Mouse (Mus musculus) embryonic facial prominence, embryonic 15.5 days (tissue): ENCODE data around the gene Nkx1-1. TPM values are rescaled to one million over a fixed set of nuclear protein-coding genes. Genes with fewer than 3 reads are reported as not detected.
A peak's percentile ranks its signal among the peaks of the same experiment; 100 is the strongest.

Experiments
- ATAC-seq: fragments of 200-750 bp; cut with Nextera tagmentation; 2 replicates; pipeline ENCODE4 v1.8.0; 2017; ENCODE audit warnings: low read depth, moderate TSS enrichment; ENCODE audit not compliant: insufficient number of reproducible peaks, low FRiP score, low TSS enrichment
- H3K27ac ChIP-seq: fragments of 300-500 bp; sonication (generic); replicated peaks from 2 replicates; pipeline ENCODE4 v1.5.1; 2015; ENCODE audit warnings: mild to moderate bottlenecking, inconsistent platforms
- H3K27me3 ChIP-seq: fragments of 300-500 bp; sonication (generic); 2 replicates; pipeline ENCODE4 v1.6.1; 2015; ENCODE audit warnings: inconsistent platforms
- H3K36me3 ChIP-seq: fragments of 300-500 bp; sonication (generic); 2 replicates; pipeline ENCODE4 v1.6.1; 2015; ENCODE audit warnings: mild to moderate bottlenecking, inconsistent platforms
- H3K4me1 ChIP-seq: fragments of 300-500 bp; sonication (generic); 2 replicates; pipeline ENCODE4 v1.6.1; 2015; ENCODE audit warnings: inconsistent platforms
- H3K4me2 ChIP-seq: fragments of 300-500 bp; sonication (generic); replicated peaks from 2 replicates; pipeline ENCODE4 v1.6.1; 2015; ENCODE audit warnings: mild to moderate bottlenecking, inconsistent platforms
- H3K4me3 ChIP-seq: fragments of 300-500 bp; sonication (generic); replicated peaks from 2 replicates; pipeline ENCODE4 v1.5.1; 2015; ENCODE audit warnings: mild to moderate bottlenecking, inconsistent platforms
- H3K9ac ChIP-seq: fragments of 300-500 bp; sonication (generic); 2 replicates; pipeline ENCODE4 v1.6.1; 2015; ENCODE audit warnings: inconsistent platforms
- H3K9me3 ChIP-seq: fragments of 300-500 bp; sonication (generic); replicated peaks from 2 replicates; pipeline ENCODE4 v1.6.1; 2016; ENCODE audit warnings: inconsistent platforms
- WGBS: fragments of 180-500 bp; shearing (Covaris S2); methylation state at CpG from one replicate; pipeline ENCODE4 v1.1.7; 2015; 5-methylcytosine and 5-hydroxymethylcytosine counted together
- polyA plus RNA-seq: library from polyadenylated mRNA; unstranded; fragments of >200 nt; fragmentation: Nextera tagmentation; extraction: Ambion mirVana; gene quantifications from 2 replicates; pipeline ENCODE4 v1.2.1, GENCODE M21; 2015

The Nkx1-1 gene
- polyA plus RNA-seq, 1 experiment from 2014 or later: not detected

DNA sequence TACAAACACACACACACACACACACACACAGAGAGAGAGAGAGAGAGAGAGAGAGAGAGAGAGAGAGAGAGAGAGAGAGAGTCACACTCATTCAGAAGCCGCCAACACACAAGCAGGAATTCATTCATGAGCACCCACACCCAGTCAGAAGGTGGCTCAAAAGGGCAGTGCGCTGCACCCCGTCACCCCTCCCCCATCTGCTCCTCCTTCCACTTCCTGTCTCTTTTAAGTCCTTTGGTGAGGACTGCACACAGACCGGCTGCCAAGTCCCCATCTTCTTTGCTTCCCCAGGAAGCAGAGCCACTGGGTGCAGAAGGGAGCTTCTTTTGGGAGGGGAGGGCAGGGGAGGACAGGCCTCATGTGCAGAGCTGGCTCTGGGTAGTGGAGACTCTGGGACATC is 2.2 kb upstream of the Nkx1-1 start:
- no peak overlapping the region for H3K4me2 ChIP-seq
- no peak overlapping the region for H3K9ac ChIP-seq
- H3K4me1 ChIP-seq: peaks cover 39% of the 10 kb centered on the region
- ATAC-seq: no peak
- peaks cover 96% of the 10 kb centered on the region for H3K27me3 ChIP-seq
- WGBS: 3% methylated on average over 4 of the region's 4 CpGs
- no peak overlapping the region for H3K4me3 ChIP-seq
- H3K27ac ChIP-seq: no peak overlapping the region
- no peaks in the 10 kb centered on the region for H3K36me3 ChIP-seq
- H3K9me3 ChIP-seq: no peaks in the 10 kb centered on the region

DNA sequence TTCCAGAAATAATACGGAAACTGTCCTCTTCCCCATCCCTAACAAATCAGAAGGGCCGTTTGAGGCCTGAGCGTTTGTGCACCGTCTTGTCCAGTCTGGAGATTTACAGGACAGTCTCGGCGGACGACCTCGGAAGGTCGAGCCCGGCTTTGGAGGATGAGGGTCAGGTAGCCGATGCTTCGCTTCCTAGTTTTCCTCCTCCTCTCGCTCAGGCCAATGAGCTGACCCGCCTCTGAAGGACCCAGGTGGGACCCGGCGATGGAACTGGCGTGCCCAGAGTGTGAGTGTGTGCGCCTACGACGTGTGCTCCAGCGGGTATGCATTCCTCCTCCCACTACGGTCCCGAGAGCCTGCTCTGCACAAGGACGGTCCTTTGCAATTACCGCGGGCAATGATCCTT is 1.4 kb upstream of the Nkx1-1 start:
- Histone ChIP-seq H3K27ac (no peak overlapping the region), H3K36me3 (no peaks in the 10 kb centered on the region), H3K9ac (no peak overlapping the region), H3K27me3 (peaks cover 96% of the 10 kb centered on the region), H3K9me3 (no peaks in the 10 kb centered on the region), H3K4me1 (peaks cover 47% of the 10 kb centered on the region), H3K4me3 (0 out of 2 replicates have a peak overlapping the region, but pooled peaks have one; percentile 33), H3K4me2 (0 out of 2 replicates have a peak overlapping the region, but pooled peaks have one; percentile 48)
- ATAC-seq: no peak
- whole genome bisulfite sequencing: 1% methylated on average over 26 of the region's 26 CpGs

DNA sequence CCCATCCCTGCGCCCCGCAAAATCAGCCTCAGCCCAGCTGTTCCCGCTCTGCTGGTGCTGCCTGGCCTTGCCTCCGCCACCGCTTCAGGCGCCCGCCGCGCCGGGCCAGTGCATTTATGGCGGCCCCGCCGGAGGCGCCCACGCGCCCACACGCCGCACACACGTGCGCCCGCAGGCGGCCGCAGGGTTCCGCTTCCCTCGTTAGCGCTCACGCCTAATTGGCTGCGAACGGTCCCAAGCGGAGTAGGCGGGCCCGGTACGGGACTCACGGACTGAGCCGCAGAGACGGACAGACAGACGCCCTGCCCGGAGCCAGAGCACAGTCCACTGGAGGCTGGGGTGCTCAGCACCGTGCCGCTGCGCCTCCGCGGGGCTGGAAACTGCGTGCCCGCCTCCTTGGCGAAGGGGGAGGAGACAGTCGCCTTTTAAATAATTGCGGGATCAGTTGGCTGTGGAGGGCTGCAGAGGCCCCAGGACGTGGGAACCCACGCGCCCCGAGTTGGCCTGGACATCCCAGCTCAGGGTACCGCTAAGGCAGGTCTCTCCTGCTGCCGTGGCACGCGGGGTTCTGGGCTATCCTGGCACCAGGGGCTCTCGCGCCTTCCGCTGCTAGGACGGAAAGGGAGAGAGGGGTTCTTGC is 485 bp upstream of the Nkx1-1 start:
- Histone ChIP-seq H3K27ac (no peak overlapping the region), H3K4me1 (peaks cover 47% of the 10 kb centered on the region), H3K27me3 (peaks cover 99% of the 10 kb centered on the region), H3K4me3 (peak overlapping the region; percentile 33), H3K4me2 (peak overlapping the region; percentile 48), H3K9ac (no peak overlapping the region), H3K9me3 (no peaks in the 10 kb centered on the region), H3K36me3 (no peaks in the 10 kb centered on the region)
- no peak for ATAC-seq
- WGBS: under 1% methylated on average over 56 of the region's 60 CpGs

DNA sequence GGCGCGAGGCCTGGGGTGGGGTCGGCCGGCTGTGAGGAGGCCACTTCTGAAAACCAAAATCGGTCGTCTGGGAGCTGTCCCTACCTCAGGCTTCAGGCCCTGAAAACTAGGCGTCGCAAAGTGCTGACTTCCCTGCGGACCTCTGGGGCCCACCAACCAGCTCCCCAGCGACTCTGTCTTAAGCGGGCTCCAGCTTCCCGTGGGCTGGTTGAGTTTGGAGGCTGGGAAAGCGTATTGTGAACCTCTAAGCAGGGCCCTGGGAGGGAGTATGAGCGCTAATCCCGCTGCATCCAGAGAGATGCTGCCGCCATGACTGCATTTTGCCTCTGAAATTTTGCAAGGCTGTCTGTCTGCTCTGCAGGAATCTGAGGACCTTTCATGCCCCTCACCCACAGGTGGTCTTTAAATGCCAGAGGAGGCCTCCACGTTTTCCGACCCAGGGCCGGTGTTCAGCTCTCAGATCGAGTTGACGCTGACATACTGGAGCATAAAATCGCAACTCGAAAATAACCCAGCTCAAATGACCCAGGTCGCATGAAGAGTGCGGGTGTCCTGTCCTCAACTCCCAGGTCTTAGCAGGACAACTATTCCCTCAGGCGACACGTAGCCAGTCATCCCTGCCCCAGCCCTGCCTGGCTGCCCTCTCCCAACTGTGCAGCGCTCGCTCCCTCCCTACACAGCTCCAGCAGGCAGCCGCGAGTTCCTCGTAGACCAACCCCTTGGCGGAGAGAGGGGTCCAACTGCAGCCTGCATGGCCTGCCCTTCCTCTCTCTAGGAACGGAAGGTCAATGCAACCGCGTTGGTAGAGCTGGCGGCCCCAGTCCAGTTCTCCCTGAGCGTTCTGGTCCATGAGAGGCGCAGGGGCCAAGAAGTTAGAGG is 1.5 kb downstream of the Nkx1-1 start:
- peaks cover 43% of the 10 kb centered on the region for H3K4me1 ChIP-seq
- H3K27ac ChIP-seq: no peak overlapping the region
- H3K4me3 ChIP-seq: 0 out of 2 replicates have a peak overlapping the region, but pooled peaks have one; percentile 6
- no peaks in the 10 kb centered on the region for H3K36me3 ChIP-seq
- no peak overlapping the region for H3K9ac ChIP-seq
- H3K27me3 ChIP-seq: peaks cover 100% of the 10 kb centered on the region
- WGBS: 2% methylated on average over 39 of the region's 39 CpGs
- no peak overlapping the region for H3K4me2 ChIP-seq
- H3K9me3 ChIP-seq: no peaks in the 10 kb centered on the region
- no peak for ATAC-seq

DNA sequence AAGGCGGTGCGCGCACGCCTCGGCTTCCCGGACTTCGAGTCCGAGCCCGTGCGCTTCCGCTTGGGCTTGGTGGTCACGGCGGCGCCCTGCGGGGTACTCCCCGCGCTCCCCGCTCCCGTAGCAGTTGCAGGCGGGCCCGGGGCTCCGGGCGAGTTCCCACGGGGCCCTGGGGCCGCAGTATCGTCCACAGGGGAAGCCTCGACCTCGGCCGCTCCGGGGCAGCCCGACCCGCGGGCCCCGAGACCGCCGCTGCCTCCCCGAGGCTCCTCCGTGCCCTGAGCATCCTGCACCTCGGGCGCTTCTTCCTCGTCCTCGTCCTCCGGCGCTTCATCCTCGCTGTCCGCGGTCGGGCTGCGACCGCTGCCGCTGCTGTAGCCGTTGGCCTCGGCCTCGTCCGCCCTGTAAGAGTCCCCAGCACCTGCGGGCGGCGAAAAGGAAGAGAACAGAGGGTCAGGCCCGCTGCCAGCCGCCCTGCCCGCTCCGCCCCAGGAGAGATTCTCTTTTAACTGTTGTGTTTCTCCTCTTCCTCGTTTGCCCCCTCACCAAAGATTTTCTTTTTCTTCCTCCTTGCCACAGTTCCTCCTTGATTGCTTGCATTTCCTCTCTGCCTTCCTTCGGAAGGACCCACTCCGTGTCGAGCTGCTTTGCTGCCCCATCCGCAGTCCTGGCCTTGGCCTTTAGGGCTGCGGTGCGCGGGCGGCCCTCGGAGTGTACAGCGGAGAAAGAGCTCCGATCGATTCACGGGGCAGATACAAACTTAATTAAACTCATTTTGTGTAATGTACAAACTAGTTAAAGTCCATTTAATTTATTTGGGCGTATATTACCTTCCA is 2.4 kb downstream of the Nkx1-1 start:
- no peaks in the 10 kb centered on the region for H3K36me3 ChIP-seq
- H3K4me3 ChIP-seq: peak overlapping the region; percentile 25
- H3K4me1 ChIP-seq: peaks cover 43% of the 10 kb centered on the region
- no peak overlapping the region for H3K27ac ChIP-seq
- ATAC-seq: no peak
- no peaks in the 10 kb centered on the region for H3K9me3 ChIP-seq
- WGBS: under 1% methylated on average over 75 of the region's 77 CpGs
- H3K4me2 ChIP-seq: peak overlapping the region; percentile 44
- peaks cover 100% of the 10 kb centered on the region for H3K27me3 ChIP-seq
- H3K9ac ChIP-seq: no peak overlapping the region

DNA sequence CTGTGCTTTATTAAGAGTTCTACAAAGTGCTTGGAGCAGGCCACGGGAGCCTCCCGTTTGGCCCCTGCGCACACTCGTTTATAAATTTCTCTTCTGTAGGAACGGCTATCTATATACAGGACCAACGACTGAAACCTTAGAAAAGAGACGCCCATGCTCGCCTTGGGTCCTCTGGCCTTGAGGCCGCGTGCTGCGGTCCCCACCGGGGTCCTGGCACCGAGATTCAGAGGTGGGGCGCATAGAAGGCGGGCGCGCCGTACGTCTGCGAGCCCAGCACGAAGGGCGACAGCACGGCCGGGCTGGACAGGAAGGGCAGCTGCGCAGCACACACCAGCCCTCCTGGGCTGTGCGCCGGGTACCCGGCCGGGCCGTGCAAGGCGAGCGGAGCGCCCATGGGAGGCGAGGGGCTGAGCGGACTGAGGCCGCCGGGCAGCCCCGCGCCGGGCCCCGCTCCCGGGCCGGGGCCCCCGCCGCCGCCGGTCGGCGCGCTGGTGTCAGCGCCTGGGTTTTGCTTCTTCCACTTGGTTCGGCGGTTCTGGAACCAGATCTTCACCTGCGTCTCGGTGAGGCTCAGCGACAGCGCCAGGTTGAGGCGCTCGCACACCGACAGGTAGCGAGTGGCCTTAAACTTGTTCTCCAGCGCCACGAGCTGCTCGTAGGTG is 3.1 kb downstream of the Nkx1-1 start:
- Histone ChIP-seq H3K9me3 (no peaks in the 10 kb centered on the region), H3K4me1 (peaks cover 43% of the 10 kb centered on the region), H3K9ac (no peak overlapping the region), H3K4me3 (peak overlapping the region; percentile 25), H3K27me3 (peaks cover 97% of the 10 kb centered on the region), H3K27ac (no peak overlapping the region), H3K36me3 (no peaks in the 10 kb centered on the region), H3K4me2 (peak overlapping the region; percentile 44)
- WGBS: under 1% methylated on average over 63 of the region's 64 CpGs
- ATAC-seq: no peak

DNA sequence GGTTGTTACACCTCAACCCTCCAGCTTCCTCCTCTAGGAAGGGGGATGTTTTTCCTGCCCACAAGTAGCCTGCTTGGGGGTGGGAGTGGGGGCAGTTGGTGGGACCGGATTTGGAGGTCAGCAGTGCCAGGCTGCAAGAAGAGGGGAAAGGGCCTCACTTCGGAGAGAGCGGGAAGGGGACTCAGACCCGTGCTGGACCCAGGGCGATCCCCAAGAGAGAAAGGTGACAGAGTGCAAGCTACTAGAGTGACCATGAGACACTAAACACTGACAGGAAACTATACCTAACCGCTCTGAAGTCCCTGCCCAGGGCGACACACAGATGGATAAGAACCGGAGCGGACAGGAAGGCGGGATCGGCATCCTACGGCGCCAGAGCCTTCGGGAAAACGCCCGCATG is 3.7 kb downstream of the Nkx1-1 start:
- peaks cover 43% of the 10 kb centered on the region for H3K4me1 ChIP-seq
- H3K27me3 ChIP-seq: peaks cover 97% of the 10 kb centered on the region
- H3K9ac ChIP-seq: no peak overlapping the region
- H3K36me3 ChIP-seq: no peaks in the 10 kb centered on the region
- ATAC-seq: no peak
- H3K4me3 ChIP-seq: no peak overlapping the region
- 3% methylated on average over 16 of the region's 16 CpGs for WGBS
- H3K4me2 ChIP-seq: no peak overlapping the region
- no peaks in the 10 kb centered on the region for H3K9me3 ChIP-seq
- no peak overlapping the region for H3K27ac ChIP-seq

DNA sequence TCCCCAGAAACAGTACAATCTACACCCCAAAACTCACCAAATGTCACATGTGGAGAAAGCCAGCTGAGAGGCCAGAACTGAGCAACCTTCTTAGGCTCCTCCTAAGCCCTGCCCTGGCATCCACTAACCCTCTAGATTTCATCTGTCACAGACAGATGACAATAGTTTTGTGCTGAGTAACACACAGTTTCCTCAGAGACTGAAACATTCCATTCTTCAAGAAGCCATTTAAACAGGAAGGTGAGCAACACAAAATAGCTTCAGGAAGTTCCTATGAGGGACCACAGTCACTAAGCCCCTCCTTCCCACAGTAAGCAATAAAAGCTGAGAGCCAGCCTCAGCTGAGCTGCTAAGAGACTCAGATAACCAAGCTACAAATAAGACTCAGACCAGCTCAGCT is 6.3 kb downstream of the Nkx1-1 start:
- Histone ChIP-seq H3K4me1 (peaks cover 17% of the 10 kb centered on the region), H3K9me3 (no peaks in the 10 kb centered on the region)

DNA sequence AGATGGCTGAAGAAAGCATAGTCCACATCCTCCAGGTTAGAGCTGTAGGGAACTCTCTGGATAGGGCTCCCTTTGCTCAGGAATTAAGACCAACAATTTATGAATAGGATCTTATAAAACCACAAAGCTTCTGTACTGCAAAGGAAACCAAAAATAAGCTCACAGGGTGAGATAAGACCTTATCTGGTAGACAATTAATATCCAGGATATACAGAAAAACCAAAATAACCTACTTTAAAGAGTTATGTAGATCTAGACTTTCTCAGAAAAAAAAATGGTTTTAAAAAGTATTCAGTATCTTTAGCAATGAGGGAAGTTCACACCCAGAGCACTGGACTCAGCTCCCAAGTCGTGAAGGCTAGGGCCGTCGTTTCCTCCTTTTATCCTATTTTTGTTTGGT is 13.5 kb downstream of the Nkx1-1 start:
- Histone ChIP-seq H3K4me1 (no peaks in the 10 kb centered on the region), H3K9me3 (no peaks in the 10 kb centered on the region)
- no peak for ATAC-seq

More for the DNA sequence above, 6.3 kb downstream of the Nkx1-1 start:
- Histone ChIP-seq H3K27me3 (peaks cover 71% of the 10 kb centered on the region), H3K36me3 (no peaks in the 10 kb centered on the region), H3K27ac (no peak overlapping the region), H3K4me2 (no peak overlapping the region), H3K4me3 (no peak overlapping the region), H3K9ac (no peak overlapping the region)
- no peak for ATAC-seq

DNA sequence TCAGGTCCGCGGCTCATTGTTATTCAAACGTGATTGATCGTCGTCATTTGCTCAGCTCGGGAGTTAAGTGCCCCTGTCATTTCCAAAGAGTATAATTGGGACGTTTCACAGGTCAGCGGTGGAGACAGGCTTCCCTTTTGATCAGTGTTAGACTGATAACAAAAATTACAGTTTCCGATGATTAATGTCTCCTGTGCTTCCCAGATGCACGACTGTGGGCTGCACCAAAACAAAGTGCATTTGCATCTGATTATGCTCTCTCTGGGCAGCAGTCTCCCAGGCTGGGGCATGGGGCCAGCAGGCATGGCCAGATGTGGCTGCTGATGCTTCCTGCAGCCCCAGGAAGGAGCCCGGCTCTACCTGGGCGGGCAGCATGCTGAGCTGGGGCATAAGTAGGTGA is 33.0 kb downstream of the Nkx1-1 start:
- peaks cover 23% of the 10 kb centered on the region for H3K36me3 ChIP-seq
- no peak for ATAC-seq
- no peak overlapping the region for H3K4me3 ChIP-seq
- 55% methylated on average over 12 of the region's 12 CpGs for WGBS
- H3K27me3 ChIP-seq: no peaks in the 10 kb centered on the region
- H3K9me3 ChIP-seq: no peaks in the 10 kb centered on the region
- no peak overlapping the region for H3K27ac ChIP-seq
- H3K4me1 ChIP-seq: no peaks in the 10 kb centered on the region
- no peak overlapping the region for H3K9ac ChIP-seq
- H3K4me2 ChIP-seq: no peak overlapping the region

More for the DNA sequence above, 13.5 kb downstream of the Nkx1-1 start:
- peaks cover 2% of the 10 kb centered on the region for H3K27me3 ChIP-seq
- WGBS: 80% methylated on average over 3 of the region's 3 CpGs
- H3K4me3 ChIP-seq: no peak overlapping the region
- H3K36me3 ChIP-seq: peaks cover 15% of the 10 kb centered on the region
- no peak overlapping the region for H3K27ac ChIP-seq
- no peak overlapping the region for H3K9ac ChIP-seq
- no peak overlapping the region for H3K4me2 ChIP-seq
